Mouse (Mus musculus) liver, postnatal 0 days (tissue): ENCODE data around the gene Trim41.

ENCODE experiments used
- CTCF ChIP-seq: sonication (generic); IDR thresholded peaks from 2 replicates; pipeline ENCODE4 v1.5.1; 2016; ENCODE audit warnings: antibody characterized with exemption, low read depth
- EP300 ChIP-seq: IDR thresholded peaks from 2 replicates; pipeline ENCODE4 v1.6.1; 2016; ENCODE audit warnings: antibody characterized with exemption, low read depth, mild to moderate bottlenecking

DNA sequence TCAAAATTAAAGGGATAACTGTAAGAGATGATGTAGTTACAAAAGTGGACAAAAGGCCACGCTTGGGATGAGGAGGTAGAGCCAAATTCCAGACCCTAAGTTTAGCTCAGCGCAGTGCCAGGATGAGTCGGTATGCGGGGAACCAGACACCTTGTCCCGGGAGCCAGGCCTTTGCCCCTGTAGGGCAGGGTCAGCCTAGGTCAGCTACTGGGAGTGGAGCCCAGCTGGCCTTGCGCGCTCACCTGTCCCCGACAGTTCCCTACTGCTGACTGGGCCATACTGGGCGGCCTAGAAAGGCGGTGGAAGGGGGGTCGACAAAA is 19.8 kb upstream of the Trim41 start:
- TF ChIP-seq EP300 (no peak), CTCF (no peak)
